Mouse (Mus musculus): ENCODE data around the gene Plekhg4. TPM values are rescaled to one million over a fixed set of nuclear protein-coding genes. Genes with fewer than 3 reads are reported as not detected.

Gene Plekhg4
- polyA plus RNA-seq, 1 experiment, result 0.14 TPM

DNA sequence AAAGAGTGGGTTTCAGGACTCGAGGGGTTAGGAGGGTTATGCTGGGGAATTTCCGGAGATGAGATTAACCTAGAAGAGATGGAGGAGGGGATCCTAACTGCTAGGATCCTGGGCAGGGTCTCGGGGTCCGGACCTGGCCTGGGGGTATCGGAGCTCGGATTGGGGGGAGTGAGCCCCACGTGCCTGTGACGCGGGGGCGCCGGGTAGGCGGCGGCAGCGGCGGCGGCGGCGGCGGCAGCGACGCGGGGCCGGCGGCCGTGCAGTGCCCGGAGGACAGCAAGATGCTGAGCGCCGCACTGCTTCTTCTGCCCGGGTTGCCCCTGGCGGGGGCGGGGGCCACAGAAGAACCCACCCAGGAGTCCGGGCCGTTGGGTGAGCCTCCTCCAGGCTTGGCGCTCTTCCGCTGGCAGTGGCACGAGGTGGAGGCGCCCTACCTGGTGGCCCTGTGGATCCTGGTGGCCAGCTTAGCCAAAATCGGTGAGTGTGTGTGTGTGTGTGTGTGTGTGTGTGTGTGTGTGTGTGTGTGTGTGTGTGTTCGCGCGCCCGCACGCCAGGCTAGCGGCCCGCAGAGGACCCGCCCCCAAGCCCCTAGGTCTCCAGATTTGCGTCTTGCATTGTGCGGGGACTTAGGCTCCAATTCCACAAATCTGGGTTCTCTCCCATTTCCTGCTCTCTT lies 23.8 kb upstream of the Plekhg4 start:
- Histone ChIP-seq H3K4me1 (ENCODE audit: control insufficient read depth, insufficient read depth, low read length) (no peaks in the 10 kb centered on the region; the same call in 1 of the 2 replicates), H3K4me3 (ENCODE audit: insufficient read depth, low read depth, low read length) (peak overlapping the region; percentile 64), H3K36me3 (ENCODE audit: control insufficient read depth, insufficient read depth, low read length) (no peaks in the 10 kb centered on the region), H3K27me3 (replicated peaks; ENCODE audit: control insufficient read depth, insufficient read depth, low read length) (no peaks in the 10 kb centered on the region), H3K27ac (ENCODE audit: insufficient read depth, low read depth, low read length) (no peak overlapping the region)
- no peak for DNase-seq
- WGBS, result 4% methylated on average over 48 of the region's 48 CpGs
- no peak for TF ChIP-seq POLR2A (IDR thresholded peaks at IDR 0.05; ENCODE audit: low read depth, low read length)
- no peak for TF ChIP-seq CTCF (conservative IDR thresholded peaks at IDR 0.05; ENCODE audit: insufficient read depth, insufficient read length, low read depth, low read length)

DNA sequence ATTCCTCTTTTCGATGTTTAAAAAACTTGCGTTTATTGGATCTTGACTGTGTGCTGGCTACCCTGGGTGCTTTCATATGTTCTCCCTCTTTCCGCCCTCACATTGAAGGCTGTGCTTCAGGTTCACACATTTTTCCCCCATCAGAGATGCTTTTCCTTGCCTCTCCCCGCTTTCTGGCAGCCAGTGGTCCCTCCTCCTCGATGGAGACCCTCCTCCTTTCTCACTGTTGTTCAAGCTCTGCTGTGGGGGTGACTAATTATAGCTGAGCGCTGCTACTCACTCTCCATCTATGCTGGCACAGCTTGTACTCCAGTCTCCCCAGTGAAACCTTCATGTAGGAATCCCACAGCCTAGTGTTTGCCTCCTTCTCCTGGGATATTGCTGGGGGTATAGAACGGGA lies 22.9 kb upstream of the Plekhg4 start:
- H3K27ac ChIP-seq (ENCODE audit: insufficient read depth, low read depth, low read length), result no peak overlapping the region
- H3K4me1 ChIP-seq (ENCODE audit: control insufficient read depth, insufficient read depth, low read length), result no peaks in the 10 kb centered on the region; the same call in 1 of the 2 replicates
- H3K4me3 ChIP-seq (ENCODE audit: insufficient read depth, low read depth, low read length), result no peak overlapping the region
- 72% methylated on average over 7 of the region's 7 CpGs for WGBS
- no peak for DNase-seq
- H3K27me3 ChIP-seq (replicated peaks; ENCODE audit: control insufficient read depth, insufficient read depth, low read length), result no peaks in the 10 kb centered on the region
- TF ChIP-seq CTCF (conservative IDR thresholded peaks at IDR 0.05; ENCODE audit: insufficient read depth, insufficient read length, low read depth, low read length), result no peak
- TF ChIP-seq POLR2A (IDR thresholded peaks at IDR 0.05; ENCODE audit: low read depth, low read length), result no peak
- H3K36me3 ChIP-seq (ENCODE audit: control insufficient read depth, insufficient read depth, low read length), result no peaks in the 10 kb centered on the region

- TF ChIP-seq POLR2A (IDR thresholded peaks at IDR 0.05; ENCODE audit: low read depth, low read length) (no peak), CTCF (conservative IDR thresholded peaks at IDR 0.05; ENCODE audit: insufficient read depth, insufficient read length, low read depth, low read length) (no peak)
- Histone ChIP-seq H3K36me3 (ENCODE audit: control insufficient read depth, insufficient read depth, low read length) (no peaks in the 10 kb centered on the region), H3K27ac (ENCODE audit: insufficient read depth, low read depth, low read length) (no peak overlapping the region), H3K4me1 (ENCODE audit: control insufficient read depth, insufficient read depth, low read length) (no peaks in the 10 kb centered on the region), H3K27me3 (replicated peaks; ENCODE audit: control insufficient read depth, insufficient read depth, low read length) (no peaks in the 10 kb centered on the region), H3K4me3 (ENCODE audit: insufficient read depth, low read depth, low read length) (no peak overlapping the region)
- 65% methylated on average over 8 of the region's 8 CpGs for WGBS
- DNase-seq, result no peak
Measured at GRCm38 (mm10) chr8:105353583-105354135, 19.4 kb upstream of the Plekhg4 start.

- no peaks in the 10 kb centered on the region for H3K36me3 ChIP-seq (ENCODE audit: control insufficient read depth, insufficient read depth, low read length)
- no peaks in the 10 kb centered on the region for H3K4me1 ChIP-seq (ENCODE audit: control insufficient read depth, insufficient read depth, low read length)
- WGBS, result 97% methylated on average over 4 of the region's 4 CpGs
- DNase-seq, result no peak
- no peak overlapping the region for H3K27ac ChIP-seq (ENCODE audit: insufficient read depth, low read depth, low read length)
- no peak overlapping the region for H3K4me3 ChIP-seq (ENCODE audit: insufficient read depth, low read depth, low read length)
- no peaks in the 10 kb centered on the region for H3K27me3 ChIP-seq (replicated peaks; ENCODE audit: control insufficient read depth, insufficient read depth, low read length)
- TF ChIP-seq POLR2A (IDR thresholded peaks at IDR 0.05; ENCODE audit: low read depth, low read length), result no peak
- no peak for TF ChIP-seq CTCF (conservative IDR thresholded peaks at IDR 0.05; ENCODE audit: insufficient read depth, insufficient read length, low read depth, low read length)
Measured at GRCm38 (mm10) chr8:105354549-105354948, 18.5 kb upstream of the Plekhg4 start.

DNA sequence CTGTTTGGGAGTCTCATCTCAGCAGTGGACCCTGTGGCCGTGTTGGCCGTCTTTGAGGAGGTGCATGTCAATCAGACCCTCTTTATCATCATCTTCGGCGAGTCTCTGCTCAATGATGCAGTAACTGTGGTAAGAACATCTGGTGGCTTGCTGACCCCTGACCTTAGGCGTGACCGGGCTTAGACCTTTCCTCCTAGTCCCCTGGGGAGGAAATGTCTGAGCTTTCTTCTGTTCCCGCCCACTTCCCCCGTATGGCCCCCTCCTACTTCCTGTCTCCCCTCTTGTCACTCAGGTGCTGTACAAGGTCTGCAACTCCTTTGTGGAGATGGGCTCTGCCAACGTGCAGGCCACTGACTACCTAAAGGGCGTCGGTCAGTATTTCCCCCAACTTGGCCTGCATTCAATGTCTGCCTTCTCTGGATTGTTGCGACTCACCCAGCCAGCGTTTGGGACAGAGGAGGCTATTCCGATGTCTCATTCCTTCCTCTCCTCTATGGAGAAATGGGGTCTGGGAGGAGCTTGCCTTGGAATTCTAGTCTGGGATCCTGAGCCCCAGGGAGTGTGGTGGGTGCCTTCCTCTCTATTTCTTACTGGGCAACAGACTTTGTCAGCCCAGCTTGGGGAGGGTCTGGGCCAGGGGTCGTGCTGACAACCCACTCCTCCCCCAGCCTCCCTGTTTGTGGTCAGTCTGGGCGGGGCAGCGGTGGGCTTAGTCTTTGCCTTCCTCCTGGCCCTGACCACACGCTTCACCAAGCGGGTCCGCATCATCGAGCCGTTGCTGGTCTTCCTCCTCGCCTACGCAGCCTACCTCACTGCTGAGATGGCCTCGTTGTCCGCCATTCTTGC lies 17.7 kb upstream of the Plekhg4 start:
- WGBS, result 68% methylated on average over 26 of the region's 26 CpGs
- Histone ChIP-seq H3K27me3 (replicated peaks; ENCODE audit: control insufficient read depth, insufficient read depth, low read length) (no peaks in the 10 kb centered on the region), H3K4me3 (ENCODE audit: insufficient read depth, low read depth, low read length) (0 out of 2 replicates have a peak overlapping the region, but pooled peaks have one; percentile 19), H3K4me1 (ENCODE audit: control insufficient read depth, insufficient read depth, low read length) (no peaks in the 10 kb centered on the region), H3K36me3 (ENCODE audit: control insufficient read depth, insufficient read depth, low read length) (no peaks in the 10 kb centered on the region), H3K27ac (ENCODE audit: insufficient read depth, low read depth, low read length) (peak overlapping the region; percentile 19; the same call in 1 of the 2 replicates)
- peak; percentile 75 for DNase-seq
- TF ChIP-seq CTCF (conservative IDR thresholded peaks at IDR 0.05; ENCODE audit: insufficient read depth, insufficient read length, low read depth, low read length) (no peak), POLR2A (IDR thresholded peaks at IDR 0.05; ENCODE audit: low read depth, low read length) (no peak)

- no peak for DNase-seq
- TF ChIP-seq POLR2A (IDR thresholded peaks at IDR 0.05; ENCODE audit: low read depth, low read length) (no peak), CTCF (conservative IDR thresholded peaks at IDR 0.05; ENCODE audit: insufficient read depth, insufficient read length, low read depth, low read length) (no peak)
- Histone ChIP-seq H3K4me1 (ENCODE audit: control insufficient read depth, insufficient read depth, low read length) (no peaks in the 10 kb centered on the region), H3K4me3 (ENCODE audit: insufficient read depth, low read depth, low read length) (no peak overlapping the region), H3K36me3 (ENCODE audit: control insufficient read depth, insufficient read depth, low read length) (no peaks in the 10 kb centered on the region), H3K27ac (ENCODE audit: insufficient read depth, low read depth, low read length) (no peak overlapping the region), H3K27me3 (replicated peaks; ENCODE audit: control insufficient read depth, insufficient read depth, low read length) (no peaks in the 10 kb centered on the region)
- 88% methylated on average over 14 of the region's 14 CpGs for WGBS
Measured at GRCm38 (mm10) chr8:105356681-105357080, 16.4 kb upstream of the Plekhg4 start.

DNA sequence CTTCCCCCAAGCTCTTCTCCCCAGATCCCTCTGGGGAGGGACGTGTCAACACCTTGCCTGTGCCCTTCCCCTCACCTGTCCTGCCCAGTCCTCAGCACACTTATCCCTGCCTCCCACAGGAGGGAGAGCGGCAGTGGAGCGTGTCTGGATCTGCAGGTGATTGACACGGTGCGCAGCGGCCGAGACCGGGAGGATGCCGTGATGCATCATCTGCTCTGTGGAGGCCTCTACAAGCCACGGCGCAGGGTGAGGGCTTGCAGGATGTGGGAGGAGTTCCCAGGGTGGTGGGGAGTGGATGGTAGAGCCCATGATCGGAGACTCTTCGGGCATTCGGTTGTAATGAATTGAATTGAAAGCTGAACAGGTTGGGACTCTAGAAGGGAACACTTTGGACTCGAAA lies 13.9 kb upstream of the Plekhg4 start:
- no peak for TF ChIP-seq POLR2A (IDR thresholded peaks at IDR 0.05; ENCODE audit: low read depth, low read length)
- no peak for TF ChIP-seq CTCF (conservative IDR thresholded peaks at IDR 0.05; ENCODE audit: insufficient read depth, insufficient read length, low read depth, low read length)
- H3K4me1 ChIP-seq (ENCODE audit: control insufficient read depth, insufficient read depth, low read length), result 0 out of 2 replicates have a peak, but pooled peaks cover 4% of the 10 kb centered on the region
- H3K36me3 ChIP-seq (ENCODE audit: control insufficient read depth, insufficient read depth, low read length), result no peaks in the 10 kb centered on the region
- H3K4me3 ChIP-seq (ENCODE audit: insufficient read depth, low read depth, low read length), result no peak overlapping the region
- no peaks in the 10 kb centered on the region for H3K27me3 ChIP-seq (replicated peaks; ENCODE audit: control insufficient read depth, insufficient read depth, low read length)
- no peak overlapping the region for H3K27ac ChIP-seq (ENCODE audit: insufficient read depth, low read depth, low read length)
- no peak for DNase-seq
- 45% methylated on average over 15 of the region's 15 CpGs for WGBS

Measured in kidney, adult 2 months (tissue).